Mouse (Mus musculus) hindbrain, embryonic 11.5 days (tissue): ENCODE measurements at regions not wholly inside any gene's neighbourhood (a gene's known extent, or its start where the extent isn't known, plus 50 kb on each side); places are given as distances from the start of the nearest gene placed in this dataset.

Source experiments
- ATAC-seq: fragments of 200-750 bp; cut with Nextera tagmentation; 2 replicates; pipeline ENCODE4 v1.8.0; 2017; ENCODE audit warnings: mild to moderate bottlenecking, moderate TSS enrichment, moderate library complexity; ENCODE audit not compliant: low FRiP score
- DNase-seq: peaks from one replicate; pipeline ENCODE4 v3.0.0-alpha.2; 2015; ENCODE audit warnings: low spot score
- H3K27ac ChIP-seq: fragments of 300-500 bp; sonication (generic); 2 replicates; pipeline ENCODE4 v1.5.1; 2014; ENCODE audit warnings: mild to moderate bottlenecking, low read depth, low read length
- H3K27me3 ChIP-seq: fragments of 300-500 bp; sonication (generic); 2 replicates; pipeline ENCODE4 v1.6.1; 2014; ENCODE audit warnings: mild to moderate bottlenecking, low read length, moderate library complexity, mixed read lengths; ENCODE audit not compliant: control insufficient read depth, insufficient read depth
- H3K36me3 ChIP-seq: fragments of 300-500 bp; sonication (generic); 2 replicates; pipeline ENCODE4 v1.6.1; 2014; ENCODE audit warnings: mild to moderate bottlenecking, low read length, moderate library complexity, mixed read lengths; ENCODE audit not compliant: control insufficient read depth, insufficient read depth
- H3K4me1 ChIP-seq: fragments of 300-500 bp; sonication (generic); replicated peaks from 2 replicates; pipeline ENCODE4 v1.6.1; 2014; ENCODE audit warnings: low read length, mixed read lengths; ENCODE audit not compliant: control insufficient read depth, insufficient read depth
- H3K4me2 ChIP-seq: fragments of 300-500 bp; sonication (generic); replicated peaks from 2 replicates; pipeline ENCODE4 v1.6.1; 2014; ENCODE audit warnings: mild to moderate bottlenecking, low read depth, low read length
- H3K4me3 ChIP-seq: fragments of 300-500 bp; sonication (generic); 2 replicates; pipeline ENCODE4 v1.5.1; 2014; ENCODE audit warnings: low read depth, low read length
- H3K9ac ChIP-seq: fragments of 300-500 bp; sonication (generic); 2 replicates; pipeline ENCODE4 v1.6.1; 2014; ENCODE audit warnings: low read depth, low read length
- H3K9me3 ChIP-seq: fragments of 300-500 bp; sonication (generic); 2 replicates; pipeline ENCODE4 v1.6.1; 2016; ENCODE audit warnings: low read length; ENCODE audit not compliant: control insufficient read depth
- WGBS: fragments of 180-500 bp; shearing (Covaris S2); extraction: QIAGEN DNeasy Blood & Tissue Kit; methylation state at CpG from one replicate; pipeline ENCODE4 v1.1.7; 2014; 5-methylcytosine and 5-hydroxymethylcytosine counted together

GRCm38 (mm10) chr16:50482360-50482786 lies 50.2 kb upstream of the Bbx start:
- H3K9ac ChIP-seq, result no peak overlapping the region
- DNase-seq (no peak), ATAC-seq (no peak)
- H3K36me3 ChIP-seq, result no peaks in the 10 kb centered on the region
- H3K27me3 ChIP-seq, result no peaks in the 10 kb centered on the region
- no peak overlapping the region for H3K4me2 ChIP-seq
- H3K27ac ChIP-seq, result no peak overlapping the region
- 28% methylated on average over 9 of the region's 9 CpGs for WGBS
- H3K4me3 ChIP-seq, result no peak overlapping the region
- no peaks in the 10 kb centered on the region for H3K4me1 ChIP-seq
- no peaks in the 10 kb centered on the region for H3K9me3 ChIP-seq
